Mouse (Mus musculus) limb, embryonic 10.5 days (tissue): ENCODE measurements around the gene Map2. TPM values are rescaled to one million over a fixed set of nuclear protein-coding genes. Genes with fewer than 3 reads are reported as not detected.

Experiments used
- DNase-seq: peaks from one replicate; pipeline ENCODE4 v3.0.0-alpha.2; 2017; ENCODE audit warnings: low spot score
- H3K27ac ChIP-seq: fragments of 300-500 bp; sonication (generic); 2 replicates; pipeline ENCODE4 v1.5.1; 2016; ENCODE audit warnings: mild to moderate bottlenecking
- H3K27me3 ChIP-seq: fragments of 300-500 bp; sonication (generic); 2 replicates; pipeline ENCODE4 v1.6.1; 2016; ENCODE audit warnings: low read depth, mild to moderate bottlenecking; ENCODE audit not compliant: poor library complexity, severe bottlenecking
- H3K36me3 ChIP-seq: fragments of 300-500 bp; sonication (generic); 2 replicates; pipeline ENCODE4 v1.6.1; 2016; ENCODE audit warnings: mild to moderate bottlenecking, moderate library complexity
- H3K4me1 ChIP-seq: fragments of 300-500 bp; sonication (generic); 2 replicates; pipeline ENCODE4 v1.6.1; 2016
- H3K4me3 ChIP-seq: fragments of 300-500 bp; sonication (generic); 2 replicates; pipeline ENCODE4 v1.5.1; 2016; ENCODE audit warnings: mild to moderate bottlenecking, moderate library complexity
- H3K9me3 ChIP-seq: fragments of 300-500 bp; sonication (generic); replicated peaks from 2 replicates; pipeline ENCODE4 v1.6.1; 2016; ENCODE audit warnings: mild to moderate bottlenecking
- WGBS: fragments of 180-500 bp; shearing (Covaris S2); methylation state at CpG from one replicate; pipeline ENCODE4 v1.1.7; 2016; 5-methylcytosine and 5-hydroxymethylcytosine counted together
- polyA plus RNA-seq: library from polyadenylated mRNA; unstranded; fragments of >200 nt; fragmentation: Nextera tagmentation; extraction: Ambion mirVana; gene quantifications from 2 replicates; pipeline ENCODE4 v1.2.1, GENCODE M21; 2016

The Map2 gene
- polyA plus RNA-seq, 1 experiment from 2014 or later, result 14.8 TPM

DNA sequence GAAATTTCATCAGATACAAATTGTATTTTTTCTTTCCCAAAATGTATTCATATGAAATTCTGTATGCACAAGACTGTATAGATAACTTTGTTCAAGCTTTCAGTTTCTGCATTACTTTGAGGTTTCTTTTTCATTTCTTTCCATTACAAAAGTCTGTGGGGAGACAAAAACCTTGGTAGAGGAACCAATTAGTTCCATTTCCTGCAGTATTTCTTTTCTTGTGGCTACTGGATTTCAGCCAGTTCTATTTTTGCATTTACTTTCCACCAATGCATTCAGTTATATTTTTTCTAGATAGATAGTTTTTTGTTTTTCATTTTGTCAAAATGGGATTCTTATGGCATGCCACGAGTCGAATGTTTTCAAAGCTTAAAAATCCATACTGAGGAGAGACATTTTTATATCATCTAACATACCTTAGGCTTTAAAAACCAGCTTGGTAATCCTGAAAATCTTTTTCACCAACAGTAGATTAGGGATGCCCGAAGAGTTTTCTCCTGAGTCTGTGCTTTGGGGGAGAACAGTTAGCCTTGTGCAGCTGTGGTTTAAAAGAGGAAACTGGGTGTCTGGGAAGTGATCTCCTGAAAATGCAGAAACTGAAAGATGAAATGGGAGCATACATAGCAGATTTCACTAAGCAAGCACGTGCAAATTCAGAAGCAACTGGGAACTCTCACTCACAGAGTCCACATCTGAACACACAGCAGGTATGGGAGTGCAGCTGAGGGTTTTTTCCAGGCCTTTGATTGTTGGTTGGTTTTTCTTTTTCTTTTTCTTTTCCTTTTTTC, 104.3 kb downstream of the Map2 start:
- 85% methylated on average over 4 of the region's 4 CpGs for WGBS
- Histone ChIP-seq H3K9me3 (no peaks in the 10 kb centered on the region), H3K27ac (no peak overlapping the region), H3K4me3 (no peak overlapping the region), H3K27me3 (no peaks in the 10 kb centered on the region), H3K4me1 (no peaks in the 10 kb centered on the region), H3K36me3 (no peaks in the 10 kb centered on the region)
- DNase-seq, result no peak

GRCm38 (mm10) chr1:66280152-66280551, 105.1 kb downstream of the Map2 start:
- H3K4me1 ChIP-seq, result no peaks in the 10 kb centered on the region
- WGBS, result 88% methylated on average over 4 of the region's 4 CpGs
- H3K9me3 ChIP-seq, result no peaks in the 10 kb centered on the region
- no peak overlapping the region for H3K27ac ChIP-seq
- no peaks in the 10 kb centered on the region for H3K36me3 ChIP-seq
- no peak for DNase-seq
- H3K4me3 ChIP-seq, result no peak overlapping the region
- no peaks in the 10 kb centered on the region for H3K27me3 ChIP-seq

DNA sequence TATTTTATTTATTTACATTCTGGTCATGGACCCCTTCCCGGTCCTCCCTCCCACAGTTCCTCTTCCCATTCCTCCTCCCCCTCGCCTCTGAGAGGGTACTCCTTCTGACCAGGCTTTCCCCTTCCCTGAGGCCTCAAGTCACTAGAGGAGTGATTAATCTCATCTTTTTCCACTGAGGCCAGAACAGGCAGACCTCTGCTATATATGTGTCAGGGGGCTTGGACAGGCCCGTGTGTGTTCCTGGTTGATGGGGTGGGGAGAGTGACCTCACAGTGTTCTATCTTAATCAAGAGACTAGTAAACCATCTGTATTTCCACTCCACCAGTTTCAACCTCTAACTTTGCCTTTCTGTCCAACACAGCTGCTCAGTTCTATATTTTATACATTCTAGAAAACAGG, 107.4 kb downstream of the Map2 start:
- Histone ChIP-seq H3K9me3 (no peaks in the 10 kb centered on the region), H3K4me1 (no peaks in the 10 kb centered on the region), H3K27me3 (no peaks in the 10 kb centered on the region), H3K4me3 (no peak overlapping the region), H3K36me3 (no peaks in the 10 kb centered on the region), H3K27ac (no peak overlapping the region)
- WGBS, result 51% methylated on average over 3 of the region's 3 CpGs
- peak; percentile 30 for DNase-seq

DNA sequence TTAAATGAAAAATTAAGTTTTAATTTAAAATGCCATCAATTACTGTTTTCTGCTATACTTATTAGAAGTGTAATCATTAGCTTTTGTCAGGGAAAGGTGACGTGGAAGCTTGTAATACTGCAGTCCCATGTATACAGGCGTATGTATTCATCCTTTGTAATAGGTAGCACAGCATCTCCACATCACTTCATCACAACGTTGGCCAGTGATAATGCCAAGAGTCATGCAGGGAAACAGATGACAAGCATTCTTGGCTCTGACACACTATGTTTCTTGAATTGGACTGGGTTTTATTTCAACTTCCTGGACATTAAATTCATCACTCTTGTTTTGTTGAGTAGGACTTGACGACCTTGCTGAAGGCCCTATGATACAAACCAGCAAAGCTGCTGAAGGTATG, 113.9 kb downstream of the Map2 start:
- H3K27ac ChIP-seq, result no peak overlapping the region
- no peaks in the 10 kb centered on the region for H3K9me3 ChIP-seq
- WGBS, result 85% methylated on average over 4 of the region's 4 CpGs
- no peaks in the 10 kb centered on the region for H3K4me1 ChIP-seq
- H3K4me3 ChIP-seq, result no peak overlapping the region
- no peak for DNase-seq
- no peaks in the 10 kb centered on the region for H3K27me3 ChIP-seq
- no peaks in the 10 kb centered on the region for H3K36me3 ChIP-seq

DNA sequence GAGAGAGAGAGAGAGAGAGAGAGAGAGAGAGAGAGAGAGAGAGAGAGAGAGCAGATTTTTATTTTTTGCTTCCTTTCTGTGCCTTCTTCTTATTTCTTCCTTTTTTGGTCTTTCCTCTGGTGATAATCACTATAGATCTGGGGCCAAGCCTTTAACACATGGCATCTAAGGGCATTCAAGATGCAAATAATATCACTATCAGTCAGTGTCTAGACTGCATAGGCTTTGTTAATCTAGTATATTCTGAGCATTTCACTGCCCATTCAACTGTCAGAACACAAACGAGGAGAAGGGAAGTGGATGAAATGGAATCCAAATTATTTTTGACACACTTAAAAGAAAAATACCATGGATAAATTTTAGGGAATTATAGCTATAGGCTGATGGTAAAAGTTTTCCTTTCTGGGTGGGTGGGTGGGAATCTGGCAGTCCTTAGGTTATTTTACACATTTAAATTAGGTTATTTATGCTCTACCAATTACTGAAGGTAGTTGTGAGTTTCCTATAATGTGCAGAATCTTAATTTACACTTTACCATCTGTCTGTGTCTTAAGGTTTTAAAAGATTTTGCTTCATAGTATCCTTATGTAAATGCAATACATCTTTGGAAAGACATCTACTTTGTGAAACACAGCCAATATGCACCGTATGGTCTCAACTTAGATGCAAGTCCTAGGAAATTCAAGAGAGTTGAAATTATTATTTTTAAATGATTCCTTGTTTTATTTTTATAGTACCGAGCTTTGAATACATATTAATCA, 117.2 kb downstream of the Map2 start:
- 87% methylated on average over 3 of the region's 3 CpGs for WGBS
- H3K27ac ChIP-seq, result no peak overlapping the region
- H3K36me3 ChIP-seq, result no peaks in the 10 kb centered on the region
- no peak for DNase-seq
- no peak overlapping the region for H3K4me3 ChIP-seq
- no peaks in the 10 kb centered on the region for H3K4me1 ChIP-seq
- H3K27me3 ChIP-seq, result no peaks in the 10 kb centered on the region
- no peaks in the 10 kb centered on the region for H3K9me3 ChIP-seq

DNA sequence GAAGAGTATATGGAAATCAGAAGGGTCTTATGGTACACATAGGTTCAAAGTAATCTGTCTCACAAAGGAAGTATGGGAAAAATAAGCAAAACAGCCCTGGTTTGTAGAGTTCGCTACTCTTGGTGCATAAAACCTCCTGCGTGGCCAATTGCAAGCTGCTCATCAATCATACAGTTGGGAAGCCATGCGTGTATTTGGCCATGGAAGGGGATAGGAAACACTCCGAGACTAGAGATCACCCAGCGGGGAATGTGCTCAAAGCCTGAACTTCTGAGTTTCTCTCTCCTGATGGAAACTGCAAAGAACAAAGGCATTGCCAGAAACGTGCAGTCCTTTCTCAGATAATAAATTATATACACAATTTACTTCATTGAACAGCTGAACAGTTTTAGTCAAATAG, 124.3 kb downstream of the Map2 start:
- no peaks in the 10 kb centered on the region for H3K9me3 ChIP-seq
- H3K27me3 ChIP-seq, result no peaks in the 10 kb centered on the region
- no peak for DNase-seq
- no peak overlapping the region for H3K27ac ChIP-seq
- H3K4me3 ChIP-seq, result no peak overlapping the region
- 85% methylated on average over 6 of the region's 6 CpGs for WGBS
- no peaks in the 10 kb centered on the region for H3K36me3 ChIP-seq
- H3K4me1 ChIP-seq, result no peaks in the 10 kb centered on the region

DNA sequence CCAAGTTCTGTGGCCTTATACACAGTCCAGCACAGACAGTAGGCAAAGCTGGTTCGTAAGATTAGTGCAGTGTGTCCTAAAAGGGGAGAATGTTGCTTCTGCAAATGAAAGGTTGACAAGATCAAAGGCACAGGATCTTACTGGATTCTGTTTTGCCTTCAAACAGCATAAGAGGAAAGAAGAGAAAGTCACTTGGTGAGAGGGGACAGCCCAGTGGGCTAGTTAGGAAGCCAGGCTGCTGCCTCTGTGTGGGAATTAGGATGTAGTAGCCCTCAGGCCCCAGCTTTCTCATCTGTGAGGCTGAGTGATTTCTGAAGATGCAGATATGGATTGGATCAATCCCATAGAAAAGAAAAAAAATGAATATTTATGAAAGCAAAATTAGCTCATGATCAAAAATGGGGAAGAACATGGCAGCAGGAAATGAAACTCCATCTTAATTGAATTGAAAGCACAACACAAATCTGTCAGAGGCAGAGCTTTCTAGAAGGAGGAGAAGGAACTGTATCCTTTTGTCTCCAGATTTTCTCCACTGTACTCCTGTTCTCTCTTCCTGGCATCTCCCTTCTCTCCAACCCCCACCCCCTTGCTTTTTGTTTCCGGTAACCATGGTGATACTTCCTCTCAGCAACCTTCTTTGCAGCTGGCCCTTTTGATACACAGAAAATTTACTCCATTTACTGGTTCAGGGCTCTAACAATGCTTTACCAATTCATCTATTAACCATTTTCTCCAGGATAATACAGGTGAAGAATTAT, 145.5 kb downstream of the Map2 start:
- Histone ChIP-seq H3K27me3 (no peaks in the 10 kb centered on the region), H3K36me3 (no peaks in the 10 kb centered on the region), H3K4me1 (peaks cover 19% of the 10 kb centered on the region), H3K4me3 (no peak overlapping the region), H3K9me3 (no peaks in the 10 kb centered on the region), H3K27ac (peak overlapping the region; percentile 42; the same call in 1 of the 2 replicates)
- no peak for DNase-seq
- 90% methylated on average over 2 of the region's 2 CpGs for WGBS

GRCm38 (mm10) chr1:66321136-66321502, 146.0 kb downstream of the Map2 start:
- Histone ChIP-seq H3K4me3 (no peak overlapping the region), H3K27ac (no peak overlapping the region), H3K36me3 (no peaks in the 10 kb centered on the region), H3K9me3 (no peaks in the 10 kb centered on the region), H3K27me3 (no peaks in the 10 kb centered on the region), H3K4me1 (peaks cover 19% of the 10 kb centered on the region)
- WGBS, result 60% methylated on average over 1 of the region's 1 CpGs
- DNase-seq, result no peak

GRCm38 (mm10) chr1:66321631-66322142, 146.6 kb downstream of the Map2 start:
- no peaks in the 10 kb centered on the region for H3K9me3 ChIP-seq
- no peaks in the 10 kb centered on the region for H3K36me3 ChIP-seq
- H3K4me1 ChIP-seq, result peaks cover 19% of the 10 kb centered on the region
- peak; percentile 38 for DNase-seq
- H3K27ac ChIP-seq, result peak overlapping the region; percentile 69
- H3K27me3 ChIP-seq, result no peaks in the 10 kb centered on the region
- WGBS, result 54% methylated on average over 15 of the region's 15 CpGs
- peak overlapping the region; percentile 7; the same call in 1 of the 2 replicates for H3K4me3 ChIP-seq

DNA sequence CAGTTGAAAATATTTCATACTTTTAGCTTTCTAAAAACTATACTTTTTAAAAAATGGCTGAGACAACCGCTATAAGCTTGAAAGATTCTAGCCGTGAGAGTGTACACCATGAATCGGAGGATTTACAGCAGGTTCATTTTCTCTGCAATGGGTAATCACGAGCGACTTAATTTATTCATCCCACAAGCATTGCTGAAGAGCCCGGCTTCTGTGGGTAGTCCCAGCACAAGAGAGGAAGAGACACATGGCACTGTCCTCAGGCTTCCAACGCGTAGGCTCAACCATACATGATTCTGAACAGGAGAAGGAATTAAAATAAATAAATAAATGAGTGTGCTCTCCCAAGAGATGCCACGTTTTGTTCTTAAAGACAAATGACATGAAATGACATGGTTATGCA, 148.4 kb downstream of the Map2 start:
- no peaks in the 10 kb centered on the region for H3K36me3 ChIP-seq
- WGBS, result 88% methylated on average over 9 of the region's 9 CpGs
- no peak for DNase-seq
- H3K4me3 ChIP-seq, result no peak overlapping the region
- no peak overlapping the region for H3K27ac ChIP-seq
- peaks cover 20% of the 10 kb centered on the region for H3K4me1 ChIP-seq
- H3K9me3 ChIP-seq, result no peaks in the 10 kb centered on the region
- H3K27me3 ChIP-seq, result no peaks in the 10 kb centered on the region

GRCm38 (mm10) chr1:66324951-66325350, 149.9 kb downstream of the Map2 start:
- H3K4me3 ChIP-seq, result no peak overlapping the region
- H3K9me3 ChIP-seq, result no peaks in the 10 kb centered on the region
- no peaks in the 10 kb centered on the region for H3K36me3 ChIP-seq
- H3K4me1 ChIP-seq, result peaks cover 31% of the 10 kb centered on the region
- H3K27ac ChIP-seq, result no peak overlapping the region
- H3K27me3 ChIP-seq, result no peaks in the 10 kb centered on the region
- DNase-seq, result no peak

- peak; percentile 30 for DNase-seq
- Histone ChIP-seq H3K36me3 (no peaks in the 10 kb centered on the region), H3K4me1 (peaks cover 19% of the 10 kb centered on the region), H3K27me3 (no peaks in the 10 kb centered on the region), H3K9me3 (no peaks in the 10 kb centered on the region), H3K27ac (no peak overlapping the region), H3K4me3 (no peak overlapping the region)
- WGBS, result 59% methylated on average over 6 of the region's 6 CpGs
Measured at GRCm38 (mm10) chr1:66328996-66329395, 153.9 kb downstream of the Map2 start.

DNA sequence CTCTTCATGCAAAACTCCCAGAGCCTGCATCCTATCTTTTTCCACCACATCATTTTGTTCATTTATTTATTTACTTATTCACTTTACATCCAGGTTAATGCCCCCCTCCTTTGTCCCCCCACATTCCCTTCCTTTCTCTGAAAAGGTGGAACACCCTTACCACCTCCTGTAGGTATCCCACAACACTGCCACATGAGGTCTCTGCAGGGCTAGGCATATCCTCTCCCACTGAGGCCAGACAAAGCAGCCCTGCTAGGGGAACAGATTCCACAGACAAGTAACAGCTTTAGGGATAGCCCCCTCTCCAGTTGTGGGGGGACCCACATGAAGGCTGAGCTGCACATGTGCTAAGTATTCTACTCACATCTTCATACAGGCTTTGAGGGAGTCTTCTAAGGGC, 154.5 kb downstream of the Map2 start:
- Histone ChIP-seq H3K27ac (no peak overlapping the region), H3K9me3 (no peaks in the 10 kb centered on the region), H3K27me3 (no peaks in the 10 kb centered on the region), H3K4me3 (no peak overlapping the region), H3K36me3 (no peaks in the 10 kb centered on the region), H3K4me1 (peaks cover 19% of the 10 kb centered on the region)
- no peak for DNase-seq
